Mouse (Mus musculus) heart, embryonic 10.5 days (tissue): ENCODE data around the gene Enpp1. TPM values are rescaled to one million over a fixed set of nuclear protein-coding genes. Genes with fewer than 3 reads are reported as not detected.

ENCODE experiments used
- DNase-seq: peaks from one replicate; pipeline ENCODE4 v3.0.0-alpha.2; 2017; ENCODE audit warnings: low spot score
- H3K27ac ChIP-seq: fragments of 300-500 bp; sonication (generic); 2 replicates; pipeline ENCODE4 v1.5.1; 2016; ENCODE audit warnings: mild to moderate bottlenecking
- H3K27me3 ChIP-seq: fragments of 300-500 bp; sonication (generic); 2 replicates; pipeline ENCODE4 v1.6.1; 2016; ENCODE audit warnings: mild to moderate bottlenecking; ENCODE audit not compliant: poor library complexity, insufficient read depth, severe bottlenecking
- H3K36me3 ChIP-seq: fragments of 300-500 bp; sonication (generic); 2 replicates; pipeline ENCODE4 v1.6.1; 2016; ENCODE audit warnings: mild to moderate bottlenecking, moderate library complexity
- H3K4me1 ChIP-seq: fragments of 300-500 bp; sonication (generic); 2 replicates; pipeline ENCODE4 v1.6.1; 2016; ENCODE audit warnings: mild to moderate bottlenecking
- H3K4me3 ChIP-seq: fragments of 300-500 bp; sonication (generic); 2 replicates; pipeline ENCODE4 v1.5.1; 2016; ENCODE audit warnings: mild to moderate bottlenecking, moderate library complexity
- H3K9me3 ChIP-seq: fragments of 300-500 bp; sonication (generic); 2 replicates; pipeline ENCODE4 v1.6.1; 2016; ENCODE audit warnings: mild to moderate bottlenecking, moderate library complexity
- WGBS: fragments of 180-500 bp; shearing (Covaris S2); methylation state at CpG from one replicate; pipeline ENCODE4 v1.1.7; 2016; 5-methylcytosine and 5-hydroxymethylcytosine counted together
- polyA plus RNA-seq: library from polyadenylated mRNA; unstranded; fragments of >200 nt; fragmentation: Nextera tagmentation; extraction: Ambion mirVana; gene quantifications from 2 replicates; pipeline ENCODE4 v1.2.1, GENCODE M21; 2016

The Enpp1 gene
- 4.2 and 4.9 TPM in 2 replicates for polyA plus RNA-seq

- 1% methylated on average over 79 of the region's 79 CpGs for WGBS
- DNase-seq, result peak; percentile 80
Observed at GRCm38 (mm10) chr10:24711480-24712366, at the start of gene Enpp1. Gene Enpp1 (minus strand): TSS chr10:24712159.

GRCm38 (mm10) chr10:24758326-24758915, 46.5 kb upstream of the Enpp1 start:
- peaks cover 11% of the 10 kb centered on the region for H3K4me1 ChIP-seq
- H3K9me3 ChIP-seq, result no peaks in the 10 kb centered on the region
- 33% methylated on average over 8 of the region's 8 CpGs for WGBS
- H3K27ac ChIP-seq, result no peak overlapping the region
- no peak overlapping the region for H3K4me3 ChIP-seq
- no peak for DNase-seq
- no peaks in the 10 kb centered on the region for H3K27me3 ChIP-seq
- no peaks in the 10 kb centered on the region for H3K36me3 ChIP-seq

More at GRCm38 (mm10) chr10:24711480-24712366, at the start of gene Enpp1:
- H3K4me3 ChIP-seq, result peak within 1 kb of the TSS; percentile 76
- peaks cover 20% of the 10 kb centered on the region for H3K27me3 ChIP-seq
- H3K27ac ChIP-seq, result peak within 1 kb of the TSS; percentile 83
- no peaks in the 10 kb centered on the region for H3K36me3 ChIP-seq
- 0 out of 2 replicates have a peak, but pooled peaks cover 4% of the 10 kb centered on the region for H3K4me1 ChIP-seq
- no peaks in the 10 kb centered on the region for H3K9me3 ChIP-seq

GRCm38 (mm10) chr10:24754874-24755540, 43.0 kb upstream of the Enpp1 start:
- Histone ChIP-seq H3K36me3 (no peaks in the 10 kb centered on the region), H3K27me3 (no peaks in the 10 kb centered on the region), H3K4me3 (peak overlapping the region; percentile 49; the same call in 1 of the 2 replicates), H3K27ac (no peak overlapping the region), H3K4me1 (peaks cover 11% of the 10 kb centered on the region), H3K9me3 (no peaks in the 10 kb centered on the region)
- WGBS, result 75% methylated on average over 9 of the region's 9 CpGs
- no peak for DNase-seq

- Histone ChIP-seq H3K27me3 (no peaks in the 10 kb centered on the region), H3K4me1 (peaks cover 11% of the 10 kb centered on the region), H3K9me3 (no peaks in the 10 kb centered on the region), H3K36me3 (no peaks in the 10 kb centered on the region), H3K27ac (peak overlapping the region; percentile 29; the same call in 1 of the 2 replicates), H3K4me3 (peak overlapping the region; percentile 49)
- WGBS, result 35% methylated on average over 11 of the region's 11 CpGs
- DNase-seq, result no peak
Observed at GRCm38 (mm10) chr10:24754251-24754835, 42.4 kb upstream of the Enpp1 start.

GRCm38 (mm10) chr10:24753536-24754250, 41.7 kb upstream of the Enpp1 start:
- DNase-seq, result no peak
- peak overlapping the region; percentile 49 for H3K4me3 ChIP-seq
- H3K27ac ChIP-seq, result peak overlapping the region; percentile 29; the same call in 1 of the 2 replicates
- WGBS, result 60% methylated on average over 16 of the region's 16 CpGs
- H3K4me1 ChIP-seq, result peaks cover 9% of the 10 kb centered on the region
- no peaks in the 10 kb centered on the region for H3K9me3 ChIP-seq
- H3K27me3 ChIP-seq, result no peaks in the 10 kb centered on the region
- H3K36me3 ChIP-seq, result no peaks in the 10 kb centered on the region

- WGBS, result 77% methylated on average over 13 of the region's 13 CpGs
- H3K4me3 ChIP-seq, result no peak overlapping the region
- H3K9me3 ChIP-seq, result no peaks in the 10 kb centered on the region
- H3K36me3 ChIP-seq, result no peaks in the 10 kb centered on the region
- no peaks in the 10 kb centered on the region for H3K4me1 ChIP-seq
- H3K27me3 ChIP-seq, result no peaks in the 10 kb centered on the region
- no peak for DNase-seq
- H3K27ac ChIP-seq, result no peak overlapping the region
Observed at GRCm38 (mm10) chr10:24742950-24743487, 31.1 kb upstream of the Enpp1 start.

- H3K4me3 ChIP-seq, result no peak overlapping the region
- H3K9me3 ChIP-seq, result no peaks in the 10 kb centered on the region
- 43% methylated on average over 7 of the region's 7 CpGs for WGBS
- no peak overlapping the region for H3K27ac ChIP-seq
- no peaks in the 10 kb centered on the region for H3K27me3 ChIP-seq
- DNase-seq, result no peak
- H3K4me1 ChIP-seq, result no peaks in the 10 kb centered on the region
- H3K36me3 ChIP-seq, result no peaks in the 10 kb centered on the region
Observed at GRCm38 (mm10) chr10:24741229-24742198, 29.6 kb upstream of the Enpp1 start.

GRCm38 (mm10) chr10:24739171-24739570, 27.2 kb upstream of the Enpp1 start:
- Histone ChIP-seq H3K4me1 (no peaks in the 10 kb centered on the region), H3K36me3 (no peaks in the 10 kb centered on the region), H3K4me3 (no peak overlapping the region), H3K27me3 (no peaks in the 10 kb centered on the region), H3K27ac (no peak overlapping the region), H3K9me3 (no peaks in the 10 kb centered on the region)
- no peak for DNase-seq
- 76% methylated on average over 2 of the region's 2 CpGs for WGBS

GRCm38 (mm10) chr10:24738456-24738855, 26.5 kb upstream of the Enpp1 start:
- no peaks in the 10 kb centered on the region for H3K27me3 ChIP-seq
- DNase-seq, result no peak
- WGBS, result 77% methylated on average over 2 of the region's 2 CpGs
- H3K36me3 ChIP-seq, result no peaks in the 10 kb centered on the region
- no peak overlapping the region for H3K4me3 ChIP-seq
- no peaks in the 10 kb centered on the region for H3K9me3 ChIP-seq
- no peak overlapping the region for H3K27ac ChIP-seq
- no peaks in the 10 kb centered on the region for H3K4me1 ChIP-seq

- Histone ChIP-seq H3K36me3 (no peaks in the 10 kb centered on the region), H3K27me3 (no peaks in the 10 kb centered on the region), H3K4me1 (peaks cover 4% of the 10 kb centered on the region; the same call in 1 of the 2 replicates), H3K27ac (no peak overlapping the region), H3K4me3 (no peak overlapping the region), H3K9me3 (no peaks in the 10 kb centered on the region)
- 86% methylated on average over 5 of the region's 5 CpGs for WGBS
- no peak for DNase-seq
Observed at GRCm38 (mm10) chr10:24735027-24735777, 23.2 kb upstream of the Enpp1 start.
